Mouse (Mus musculus): Measurements from ENCODE around the gene Ano1. TPM values are rescaled to one million over a fixed set of nuclear protein-coding genes. Genes with fewer than 3 reads are reported as not detected.
A peak's percentile ranks its signal among the peaks of the same experiment; 100 is the strongest.

Gene Ano1
- polyA plus RNA-seq, 1 experiment from 2014 or later: 3.7 TPM

- H3K4me2 ChIP-seq (ENCODE audit: low read depth, low read length): no peak overlapping the region
- H3K9me3 ChIP-seq (ENCODE audit: control insufficient read depth, low read length): no peaks in the 10 kb centered on the region
- 81% methylated on average over 3 of the region's 3 CpGs for WGBS
- H3K27ac ChIP-seq (ENCODE audit: low read depth, low read length): no peak overlapping the region
- no peak overlapping the region for H3K4me3 ChIP-seq (ENCODE audit: low read depth, low read length)
- no peaks in the 10 kb centered on the region for H3K27me3 ChIP-seq (ENCODE audit: control insufficient read depth, insufficient read depth, low read length)
- H3K9ac ChIP-seq (replicated peaks; ENCODE audit: low read depth, low read length): no peak overlapping the region
- H3K4me1 ChIP-seq (ENCODE audit: control insufficient read depth, insufficient read depth, low read length): no peaks in the 10 kb centered on the region
- no peak for ATAC-seq (ENCODE audit: low read depth)
- H3K36me3 ChIP-seq (ENCODE audit: control insufficient read depth, insufficient read depth, low read length): no peaks in the 10 kb centered on the region
These were observed 23.4 kb upstream of the Ano1 start for GRCm38 (mm10) chr7:144775214-144775613.

GRCm38 (mm10) chr7:144774283-144774682 lies 22.5 kb upstream of the Ano1 start:
- no peak for ATAC-seq (ENCODE audit: low read depth)
- Histone ChIP-seq H3K4me1 (ENCODE audit: control insufficient read depth, insufficient read depth, low read length) (no peaks in the 10 kb centered on the region), H3K27me3 (ENCODE audit: control insufficient read depth, insufficient read depth, low read length) (no peaks in the 10 kb centered on the region), H3K9me3 (ENCODE audit: control insufficient read depth, low read length) (no peaks in the 10 kb centered on the region), H3K4me3 (ENCODE audit: low read depth, low read length) (no peak overlapping the region), H3K36me3 (ENCODE audit: control insufficient read depth, insufficient read depth, low read length) (no peaks in the 10 kb centered on the region), H3K4me2 (ENCODE audit: low read depth, low read length) (no peak overlapping the region), H3K27ac (ENCODE audit: low read depth, low read length) (no peak overlapping the region), H3K9ac (replicated peaks; ENCODE audit: low read depth, low read length) (no peak overlapping the region)
- 67% methylated on average over 2 of the region's 2 CpGs for WGBS

GRCm38 (mm10) chr7:144770116-144770515 lies 18.3 kb upstream of the Ano1 start:
- H3K9me3 ChIP-seq (ENCODE audit: control insufficient read depth, low read length): no peaks in the 10 kb centered on the region
- no peak overlapping the region for H3K4me2 ChIP-seq (ENCODE audit: low read depth, low read length)
- no peak overlapping the region for H3K4me3 ChIP-seq (ENCODE audit: low read depth, low read length)
- no peak for ATAC-seq (ENCODE audit: low read depth)
- WGBS: 46% methylated on average over 3 of the region's 3 CpGs
- no peaks in the 10 kb centered on the region for H3K27me3 ChIP-seq (ENCODE audit: control insufficient read depth, insufficient read depth, low read length)
- no peak overlapping the region for H3K27ac ChIP-seq (ENCODE audit: low read depth, low read length)
- no peak overlapping the region for H3K9ac ChIP-seq (replicated peaks; ENCODE audit: low read depth, low read length)
- no peaks in the 10 kb centered on the region for H3K4me1 ChIP-seq (ENCODE audit: control insufficient read depth, insufficient read depth, low read length)
- H3K36me3 ChIP-seq (ENCODE audit: control insufficient read depth, insufficient read depth, low read length): no peaks in the 10 kb centered on the region

- ATAC-seq (ENCODE audit: low read depth): no peak
- no peaks in the 10 kb centered on the region for H3K4me1 ChIP-seq (ENCODE audit: control insufficient read depth, insufficient read depth, low read length)
- H3K9ac ChIP-seq (replicated peaks; ENCODE audit: low read depth, low read length): no peak overlapping the region
- WGBS: 70% methylated on average over 9 of the region's 9 CpGs
- H3K36me3 ChIP-seq (ENCODE audit: control insufficient read depth, insufficient read depth, low read length): no peaks in the 10 kb centered on the region
- no peak overlapping the region for H3K4me2 ChIP-seq (ENCODE audit: low read depth, low read length)
- no peak overlapping the region for H3K27ac ChIP-seq (ENCODE audit: low read depth, low read length)
- no peaks in the 10 kb centered on the region for H3K9me3 ChIP-seq (ENCODE audit: control insufficient read depth, low read length)
- H3K27me3 ChIP-seq (ENCODE audit: control insufficient read depth, insufficient read depth, low read length): no peaks in the 10 kb centered on the region
- no peak overlapping the region for H3K4me3 ChIP-seq (ENCODE audit: low read depth, low read length)
These were observed 17.8 kb upstream of the Ano1 start for GRCm38 (mm10) chr7:144769434-144770080.

- Histone ChIP-seq H3K27me3 (ENCODE audit: control insufficient read depth, insufficient read depth, low read length) (no peaks in the 10 kb centered on the region), H3K9me3 (ENCODE audit: control insufficient read depth, low read length) (no peaks in the 10 kb centered on the region), H3K27ac (ENCODE audit: low read depth, low read length) (no peak overlapping the region), H3K36me3 (ENCODE audit: control insufficient read depth, insufficient read depth, low read length) (no peaks in the 10 kb centered on the region), H3K4me2 (ENCODE audit: low read depth, low read length) (no peak overlapping the region), H3K4me3 (ENCODE audit: low read depth, low read length) (no peak overlapping the region), H3K4me1 (ENCODE audit: control insufficient read depth, insufficient read depth, low read length) (no peaks in the 10 kb centered on the region), H3K9ac (replicated peaks; ENCODE audit: low read depth, low read length) (no peak overlapping the region)
- 100% methylated on average over 1 of the region's 1 CpGs for WGBS
- no peak for ATAC-seq (ENCODE audit: low read depth)
These were observed 17.1 kb upstream of the Ano1 start for GRCm38 (mm10) chr7:144768845-144769244.

- 72% methylated on average over 11 of the region's 11 CpGs for WGBS
- Histone ChIP-seq H3K9me3 (ENCODE audit: control insufficient read depth, low read length) (no peaks in the 10 kb centered on the region), H3K27ac (ENCODE audit: low read depth, low read length) (no peak overlapping the region), H3K4me2 (ENCODE audit: low read depth, low read length) (no peak overlapping the region), H3K4me1 (ENCODE audit: control insufficient read depth, insufficient read depth, low read length) (no peaks in the 10 kb centered on the region), H3K4me3 (ENCODE audit: low read depth, low read length) (no peak overlapping the region), H3K27me3 (ENCODE audit: control insufficient read depth, insufficient read depth, low read length) (no peaks in the 10 kb centered on the region), H3K9ac (replicated peaks; ENCODE audit: low read depth, low read length) (no peak overlapping the region), H3K36me3 (ENCODE audit: control insufficient read depth, insufficient read depth, low read length) (no peaks in the 10 kb centered on the region)
- ATAC-seq (ENCODE audit: low read depth): no peak
These were observed 12.9 kb upstream of the Ano1 start for GRCm38 (mm10) chr7:144764537-144765282.

- Histone ChIP-seq H3K36me3 (ENCODE audit: control insufficient read depth, insufficient read depth, low read length) (no peaks in the 10 kb centered on the region), H3K4me2 (ENCODE audit: low read depth, low read length) (no peak overlapping the region), H3K4me3 (ENCODE audit: low read depth, low read length) (no peak overlapping the region), H3K27ac (ENCODE audit: low read depth, low read length) (no peak overlapping the region), H3K9me3 (ENCODE audit: control insufficient read depth, low read length) (no peaks in the 10 kb centered on the region), H3K9ac (replicated peaks; ENCODE audit: low read depth, low read length) (no peak overlapping the region), H3K27me3 (ENCODE audit: control insufficient read depth, insufficient read depth, low read length) (no peaks in the 10 kb centered on the region), H3K4me1 (ENCODE audit: control insufficient read depth, insufficient read depth, low read length) (no peaks in the 10 kb centered on the region)
- 69% methylated on average over 2 of the region's 2 CpGs for WGBS
- no peak for ATAC-seq (ENCODE audit: low read depth)
These were observed 12.2 kb upstream of the Ano1 start for GRCm38 (mm10) chr7:144764013-144764412.

- no peak for ATAC-seq (ENCODE audit: low read depth)
- Histone ChIP-seq H3K4me1 (ENCODE audit: control insufficient read depth, insufficient read depth, low read length) (no peaks in the 10 kb centered on the region), H3K27me3 (ENCODE audit: control insufficient read depth, insufficient read depth, low read length) (no peaks in the 10 kb centered on the region), H3K36me3 (ENCODE audit: control insufficient read depth, insufficient read depth, low read length) (no peaks in the 10 kb centered on the region), H3K9me3 (ENCODE audit: control insufficient read depth, low read length) (no peaks in the 10 kb centered on the region), H3K9ac (replicated peaks; ENCODE audit: low read depth, low read length) (no peak overlapping the region), H3K27ac (ENCODE audit: low read depth, low read length) (no peak overlapping the region), H3K4me3 (ENCODE audit: low read depth, low read length) (no peak overlapping the region), H3K4me2 (ENCODE audit: low read depth, low read length) (no peak overlapping the region)
- WGBS: 73% methylated on average over 16 of the region's 16 CpGs
These were observed 10.9 kb upstream of the Ano1 start for GRCm38 (mm10) chr7:144762496-144763235.

- no peak overlapping the region for H3K4me3 ChIP-seq (ENCODE audit: low read depth, low read length)
- H3K4me1 ChIP-seq (ENCODE audit: control insufficient read depth, insufficient read depth, low read length): no peaks in the 10 kb centered on the region
- H3K36me3 ChIP-seq (ENCODE audit: control insufficient read depth, insufficient read depth, low read length): no peaks in the 10 kb centered on the region
- H3K9me3 ChIP-seq (ENCODE audit: control insufficient read depth, low read length): no peaks in the 10 kb centered on the region
- 43% methylated on average over 9 of the region's 9 CpGs for whole genome bisulfite sequencing
- no peaks in the 10 kb centered on the region for H3K27me3 ChIP-seq (ENCODE audit: control insufficient read depth, insufficient read depth, low read length)
- no peak overlapping the region for H3K4me2 ChIP-seq (ENCODE audit: low read depth, low read length)
- H3K9ac ChIP-seq (replicated peaks; ENCODE audit: low read depth, low read length): no peak overlapping the region
- ATAC-seq (ENCODE audit: low read depth): 0 out of 2 replicates have a peak, but pooled peaks have one; percentile 44
- peak overlapping the region; percentile 55; the same call in 1 of the 2 replicates for H3K27ac ChIP-seq (ENCODE audit: low read depth, low read length)
These were observed 8.5 kb upstream of the Ano1 start for GRCm38 (mm10) chr7:144760228-144760627.

Data from neural tube, embryonic 14.5 days (tissue).